Mouse (Mus musculus) ES-Bruce4 (cell line): Measurements from ENCODE around the gene Kat2a.

Source experiments
- CTCF ChIP-seq: IDR thresholded peaks from one replicate; pipeline ENCODE4 v1.8.1; 2011; ENCODE audit warnings: low read depth, low read length
- POLR2A ChIP-seq: IDR thresholded peaks from one replicate; pipeline ENCODE4 v1.8.1; 2011; ENCODE audit warnings: low read length; ENCODE audit not compliant: insufficient read depth

GRCm38 (mm10) chr11:100737105-100737733 lies 25.0 kb upstream of the Kat2a start:
- TF ChIP-seq CTCF (no peak), POLR2A (no peak)
